ENCODE assay signal across 16 mouse cellular contexts in the genomic region with DNA sequence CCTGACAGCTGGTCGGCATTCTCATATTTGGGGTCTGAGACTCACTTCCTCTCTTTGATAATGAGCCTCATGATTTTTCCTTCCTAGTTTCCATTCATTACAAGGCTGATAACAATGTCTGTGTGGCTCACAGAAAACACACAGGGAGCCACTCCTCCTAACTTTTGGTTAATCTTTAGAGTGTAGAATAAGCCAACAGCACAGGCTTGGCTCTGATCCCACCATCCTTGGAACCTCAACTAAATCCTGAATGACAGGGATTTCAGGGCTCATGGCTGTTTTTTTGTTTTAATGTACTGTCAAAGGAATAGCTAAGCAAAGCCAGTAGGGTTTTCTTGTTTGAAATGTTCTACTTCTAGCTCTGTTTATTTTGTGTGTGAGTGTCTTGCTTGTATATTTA.
"Had no signal": no experiment of that assay in that cellular context is flagged by ENCODE, and none has a peak within 500 bp of the region (broad histone marks: within the 10 kb centered on the region; RNA-seq: fewer than 3 reads in every experiment).

No protein-coding gene starts in this region.

- H3K9ac ChIP-seq: limb, embryonic 13.5 days; liver, embryonic 12.5 days; lung, embryonic 14.5 days; midbrain, embryonic 12.5 days; neural tube, embryonic 13.5 days; stomach, embryonic 15.5 days had no signal

- H3K27me3 ChIP-seq: limb, embryonic 13.5 days; liver, embryonic 12.5 days; midbrain, embryonic 12.5 days; neural tube, embryonic 13.5 days; stomach, embryonic 15.5 days had no signal

- ATAC-seq: hindbrain, embryonic 16.5 days; inflammation-experienced regulatory T-cells, adult 6 months; intestine, postnatal 0 days; liver, embryonic 12.5 days; midbrain, embryonic 16.5 days had no signal

- DNase-seq: layer of hippocampus, adult 9-11 months; lung, embryonic 14.5 days; lung, postnatal 10 days; retina, postnatal 1 day; right cerebral cortex, postnatal 14 days; thymus, postnatal 36 days had no signal

- H3K9me3 ChIP-seq: limb, embryonic 13.5 days; liver, embryonic 12.5 days; midbrain, embryonic 12.5 days; neural tube, embryonic 13.5 days; stomach, embryonic 15.5 days had no signal

- H3K4me2 ChIP-seq: limb, embryonic 13.5 days; liver, embryonic 12.5 days; lung, embryonic 14.5 days; midbrain, embryonic 12.5 days; neural tube, embryonic 13.5 days; stomach, embryonic 15.5 days had no signal

- H3K27ac ChIP-seq: limb, embryonic 13.5 days; liver, embryonic 12.5 days; macrophage; midbrain, embryonic 12.5 days; neural tube, embryonic 13.5 days; stomach, embryonic 15.5 days had no signal

- H3K4me3 ChIP-seq: limb, embryonic 13.5 days; liver, embryonic 12.5 days; midbrain, embryonic 12.5 days; neural tube, embryonic 13.5 days; stomach, embryonic 15.5 days had no signal
